Mouse (Mus musculus) leukemia stem cell, adult 10-12 weeks (primary cell): ENCODE data around the gene Efcab10. TPM values are rescaled to one million over a fixed set of nuclear protein-coding genes. Genes with fewer than 3 reads are reported as not detected.

ENCODE experiments used
- polyA plus RNA-seq: library from polyadenylated mRNA; stranded (reverse); fragments of >175 nt; gene quantifications from 2 replicates; pipeline ENCODE4 v1.2.3, GENCODE M21; 2012; ENCODE audit warnings: low replicate concordance

Gene Efcab10
- polyA plus RNA-seq: not detected in 2 replicates

GRCm38 (mm10) chr12:33394804-33395623, at the start of gene Efcab10:
Efcab10 (plus strand) TSS chr12:33394854.

GRCm38 (mm10) chr12:33429387-33430160, 34.9 kb downstream of the Efcab10 start, which contains the start of gene Twistnb:
Twistnb (plus strand) TSS chr12:33429635.

Other genes with a start within 250 kb of the Efcab10 start
- 26.3 and 40.4 TPM in 2 replicates for gene Atxn7l1, start 247.2 kb upstream of the Efcab10 start, polyA plus RNA-seq
- gene Twistnb, start 34.8 kb downstream of the Efcab10 start, polyA plus RNA-seq: 36.7 and 67.6 TPM in 2 replicates